Mouse (Mus musculus) right cerebral cortex, adult 18-20 months (tissue): ENCODE measurements around the gene Tmem117.

Experiments
- DNase-seq: peaks from one replicate; pipeline ENCODE4 v3.0.0; 2022; ENCODE audit warnings: mixed read lengths

Tmem117 gene

DNA sequence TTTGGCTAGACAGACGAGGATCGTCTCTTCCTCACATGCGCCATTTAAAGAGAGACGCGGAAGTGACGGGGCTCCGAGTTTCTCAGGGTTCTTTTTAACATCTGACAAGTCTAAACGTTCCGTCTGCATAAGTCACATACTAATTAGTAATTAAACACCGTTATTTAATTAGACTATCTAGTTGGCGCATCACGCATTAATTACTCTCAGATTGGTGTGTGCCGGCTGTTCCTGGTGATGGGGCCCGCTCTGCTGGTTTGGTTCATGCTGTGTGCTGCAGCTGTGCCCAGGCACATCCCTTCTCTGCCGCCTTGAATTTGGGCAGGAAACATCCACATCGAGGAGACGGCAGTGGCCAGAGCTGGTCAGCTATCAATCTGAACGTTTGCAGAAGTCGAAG is 142.7 kb downstream of the Tmem117 start:
- no peak for DNase-seq

DNA sequence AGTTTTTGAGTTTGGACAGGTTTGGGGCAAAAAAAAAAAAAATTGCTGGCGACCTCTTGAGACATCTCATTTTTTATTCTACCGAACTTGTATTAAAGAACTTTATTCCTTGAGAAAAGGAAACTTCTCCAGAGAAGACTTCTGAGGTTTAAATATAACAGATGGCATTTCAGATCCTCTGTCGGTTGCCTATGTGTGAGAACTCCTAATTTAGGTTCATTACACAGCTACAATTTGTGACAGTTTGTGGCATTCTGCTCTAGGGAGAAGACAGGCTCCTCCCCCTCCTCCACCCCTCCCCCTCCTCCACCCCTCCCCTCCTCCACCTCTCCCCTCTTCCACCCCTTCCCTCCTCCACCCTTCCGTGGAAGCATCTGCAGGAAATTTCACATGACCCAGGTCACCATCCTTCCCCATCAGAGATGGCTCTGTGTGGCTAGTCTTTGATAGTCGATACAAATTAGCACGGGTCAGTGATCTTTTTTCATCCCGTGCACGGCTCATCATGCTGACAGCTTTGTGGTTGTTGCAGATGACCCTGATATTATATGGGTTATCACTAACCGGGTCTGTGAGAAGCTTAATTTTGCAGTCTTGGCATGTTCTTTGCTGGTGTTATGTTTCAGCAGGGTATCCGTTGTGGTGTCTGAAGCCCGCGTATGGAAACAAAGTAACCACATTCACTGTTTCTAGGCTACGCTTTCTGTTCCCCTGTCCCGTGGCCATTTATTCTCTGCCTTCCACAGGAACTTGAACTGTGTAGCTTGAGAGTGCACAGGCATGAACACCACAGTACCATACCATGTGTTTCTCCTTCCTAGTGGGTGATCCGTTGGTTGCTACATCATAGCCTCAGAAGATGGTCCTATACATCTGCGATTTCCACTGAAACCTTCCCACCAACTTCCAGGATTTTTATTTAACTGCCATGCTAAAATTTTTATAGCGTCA is 147.4 kb downstream of the Tmem117 start:
- no peak for DNase-seq

DNA sequence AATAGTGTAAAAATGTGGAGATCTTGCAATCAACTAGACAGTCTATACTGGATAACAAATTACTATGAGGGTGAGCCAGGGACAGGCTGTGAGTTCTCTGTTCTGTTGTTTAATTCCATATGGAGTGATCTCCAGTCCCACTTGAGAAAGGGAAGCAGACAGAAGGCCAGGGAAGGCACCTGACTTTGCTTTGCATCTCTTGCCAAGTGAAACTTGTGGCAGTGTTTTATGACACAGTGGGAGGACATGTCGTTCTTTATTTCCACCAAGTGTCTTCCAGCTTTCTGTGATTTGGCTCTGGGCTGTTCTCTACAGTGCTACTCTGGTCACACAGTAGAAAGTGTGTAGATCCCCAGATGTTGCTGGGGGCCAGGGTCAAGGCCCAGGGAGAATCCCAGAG is 152.5 kb downstream of the Tmem117 start:
- DNase-seq, result no peak

GRCm38 (mm10) chr15:94793455-94793854 is 164.4 kb downstream of the Tmem117 start:
- DNase-seq, result no peak

DNA sequence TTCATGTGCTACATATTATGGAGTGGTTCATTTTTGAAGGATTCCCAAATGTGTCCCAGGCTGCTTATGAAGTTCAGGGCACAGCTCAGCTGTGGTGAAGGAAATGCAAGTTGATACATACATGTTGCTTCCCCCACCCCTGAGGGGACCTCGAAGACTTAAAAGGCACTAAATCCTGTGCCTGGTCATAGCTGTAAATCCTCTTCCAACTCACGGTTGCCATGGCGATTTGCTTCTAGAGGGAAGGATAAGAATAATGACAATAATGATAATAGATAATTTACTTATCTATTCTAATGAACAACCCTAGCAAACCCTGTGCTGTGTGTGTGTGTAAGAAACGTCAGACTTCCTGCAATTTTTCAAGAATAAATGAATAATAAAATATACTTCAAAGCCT is 166.5 kb downstream of the Tmem117 start:
- DNase-seq, result no peak

DNA sequence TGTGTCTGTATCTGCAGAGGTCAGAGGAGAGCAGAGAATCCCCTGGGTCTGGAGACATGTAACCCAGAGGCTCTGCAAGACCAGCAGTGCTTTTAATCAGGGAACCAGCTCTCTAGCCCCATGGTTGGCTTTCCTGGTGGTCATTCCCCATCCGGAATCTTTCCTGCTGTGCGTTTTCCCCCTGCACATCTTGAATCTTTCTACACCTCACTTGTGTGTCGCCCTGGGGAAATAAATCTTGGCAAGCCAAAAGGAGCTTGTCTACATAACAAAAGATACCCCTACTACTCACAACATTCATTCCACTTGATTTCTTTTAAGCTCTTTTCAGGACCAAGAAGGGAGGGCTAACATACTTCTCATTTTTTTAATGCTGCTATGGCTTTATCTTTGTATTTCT is 169.2 kb downstream of the Tmem117 start:
- DNase-seq, result no peak

DNA sequence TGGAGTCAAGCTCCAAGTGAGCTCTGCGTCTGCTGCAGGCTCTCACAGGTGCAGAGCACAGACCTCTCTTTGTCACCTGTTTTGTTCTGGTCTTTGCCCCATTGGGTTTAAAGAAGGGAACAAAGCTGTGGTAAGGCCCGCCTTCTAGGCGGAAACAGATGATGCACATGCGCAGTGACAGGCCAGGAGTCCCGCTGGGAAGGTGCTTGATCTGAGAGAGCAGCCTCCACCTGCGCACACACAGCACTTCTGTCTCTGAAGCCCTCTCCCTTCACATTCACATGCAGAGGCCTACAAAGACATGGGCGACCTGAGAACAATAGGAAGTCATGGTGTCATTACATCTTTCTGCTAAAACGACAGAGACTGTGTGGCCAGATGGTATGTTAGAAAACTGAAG is 172.4 kb downstream of the Tmem117 start:
- no peak for DNase-seq

- DNase-seq, result no peak
Observed at GRCm38 (mm10) chr15:94802820-94803219, 173.8 kb downstream of the Tmem117 start.

- no peak for DNase-seq
Observed at GRCm38 (mm10) chr15:94803624-94804342, 174.8 kb downstream of the Tmem117 start.

DNA sequence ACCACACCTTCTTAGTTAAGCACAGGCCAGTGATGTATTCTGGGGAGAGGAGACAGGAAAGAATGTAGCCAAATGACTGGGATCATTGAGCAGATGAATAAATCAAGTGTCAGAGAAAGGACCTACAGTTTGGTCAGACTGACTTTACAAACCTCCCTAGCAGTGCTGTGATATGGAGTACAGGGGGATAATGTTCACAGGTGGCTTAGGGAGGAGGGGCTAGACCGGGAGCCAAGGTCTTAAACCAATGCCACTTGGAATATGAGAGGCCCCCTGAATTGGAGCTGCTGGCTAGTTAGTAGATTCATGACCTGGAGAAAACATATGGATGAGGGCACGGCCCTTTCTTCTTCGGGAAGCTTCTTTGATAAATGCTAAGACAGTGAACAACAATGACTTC is 177.0 kb downstream of the Tmem117 start:
- DNase-seq, result no peak

DNA sequence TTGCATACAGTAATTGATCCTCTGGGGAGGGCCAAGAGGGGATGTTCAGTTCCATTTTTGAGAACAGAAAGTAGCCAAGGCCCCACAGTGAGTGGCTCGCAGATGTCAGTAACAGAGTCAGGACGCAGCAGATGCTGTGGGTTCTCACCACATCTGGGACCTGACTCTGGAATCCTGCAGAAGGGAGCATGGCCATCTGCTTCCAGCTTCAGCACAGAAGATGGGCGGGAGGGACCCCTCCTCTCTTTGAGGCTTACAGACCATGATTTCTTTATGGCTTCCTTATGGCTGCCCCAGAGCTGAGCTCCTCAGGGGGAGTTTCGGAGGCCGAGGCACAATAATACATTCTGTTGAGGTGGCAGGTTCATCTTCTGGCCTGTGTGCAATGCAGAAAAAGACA is 182.5 kb downstream of the Tmem117 start:
- no peak for DNase-seq

DNA sequence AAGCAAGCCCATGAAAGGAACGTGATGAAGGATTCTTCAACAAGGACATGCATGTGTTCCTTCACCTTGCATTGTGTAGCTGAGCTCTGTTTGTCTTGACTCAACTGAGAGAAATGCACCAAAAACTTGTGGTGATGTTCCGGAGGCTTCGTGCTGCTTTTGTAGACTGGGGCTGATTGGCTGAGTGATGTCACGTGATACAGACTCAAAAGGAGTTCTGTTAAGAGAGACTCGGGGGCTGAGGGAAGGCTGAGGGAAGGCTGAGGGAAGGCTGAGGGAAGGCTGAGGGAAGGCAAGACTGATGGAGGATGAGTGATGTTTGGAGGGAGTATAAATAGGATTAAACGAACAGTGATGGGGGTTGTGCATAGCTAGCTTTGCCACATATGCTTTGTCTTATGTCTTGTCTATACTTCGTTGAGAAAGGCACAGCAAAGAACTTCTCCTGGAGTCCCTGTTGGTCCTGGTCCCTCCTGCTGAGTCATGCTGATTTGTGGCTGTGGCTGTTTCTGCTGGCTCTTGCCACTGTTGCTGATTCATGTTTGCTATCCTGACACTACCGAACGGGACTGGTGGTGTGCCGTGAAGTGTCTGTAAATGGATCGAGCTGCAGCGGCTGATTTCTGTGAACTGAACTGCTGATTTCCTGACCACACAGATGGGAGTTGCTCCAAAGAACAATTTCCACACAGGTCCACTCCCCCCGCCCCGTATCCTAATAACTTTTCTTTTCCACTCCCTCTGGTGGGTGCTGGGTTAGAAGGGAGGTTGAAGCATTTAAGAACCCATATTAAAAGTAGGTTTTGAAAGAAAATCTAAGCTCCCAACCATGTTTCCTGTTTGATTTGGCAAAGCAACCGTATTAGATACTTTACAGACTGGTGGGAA is 185.4 kb downstream of the Tmem117 start:
- DNase-seq, result no peak

DNA sequence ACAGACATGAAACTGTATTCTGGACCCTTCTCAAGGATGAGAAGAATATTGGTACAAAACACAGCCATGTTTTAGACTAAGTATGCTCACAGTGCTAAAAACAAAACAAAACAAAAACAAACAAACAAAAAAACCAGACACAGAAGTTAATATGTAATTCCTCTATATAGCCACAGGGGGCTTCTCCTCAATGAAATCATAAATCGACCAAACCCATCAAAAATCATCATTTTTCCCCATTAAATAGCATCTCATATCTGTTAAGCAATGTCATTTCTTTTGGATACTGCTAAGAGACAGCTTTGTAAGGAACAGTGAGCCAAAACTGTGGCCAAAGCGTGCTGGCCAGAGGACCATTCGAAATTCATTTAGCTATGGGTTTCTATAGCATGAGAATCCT is 206.6 kb downstream of the Tmem117 start:
- no peak for DNase-seq

GRCm38 (mm10) chr15:94838646-94839045 is 209.6 kb downstream of the Tmem117 start:
- no peak for DNase-seq

DNA sequence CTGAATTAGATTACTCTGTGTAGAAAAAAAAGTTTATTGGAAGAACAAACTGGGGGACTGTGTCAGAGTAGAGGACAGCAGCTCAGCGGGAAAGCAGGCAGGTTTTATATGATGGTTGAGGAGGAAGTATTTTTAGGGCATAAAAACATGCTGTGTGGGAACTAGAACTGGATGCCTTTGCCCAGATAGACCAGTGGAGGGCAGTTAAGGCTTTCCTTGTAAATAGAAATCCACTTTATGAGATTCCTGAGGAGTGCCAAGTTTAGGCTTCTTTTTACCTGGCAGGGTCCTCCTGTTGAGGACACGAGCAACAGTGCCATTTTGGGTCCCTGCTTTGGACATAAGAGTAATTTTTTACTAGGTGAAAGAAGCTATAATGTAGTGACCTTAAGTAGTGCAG is 218.5 kb downstream of the Tmem117 start:
- no peak for DNase-seq

- peak; percentile 67 for DNase-seq
Observed at GRCm38 (mm10) chr15:94859641-94860040, 230.6 kb downstream of the Tmem117 start.

DNA sequence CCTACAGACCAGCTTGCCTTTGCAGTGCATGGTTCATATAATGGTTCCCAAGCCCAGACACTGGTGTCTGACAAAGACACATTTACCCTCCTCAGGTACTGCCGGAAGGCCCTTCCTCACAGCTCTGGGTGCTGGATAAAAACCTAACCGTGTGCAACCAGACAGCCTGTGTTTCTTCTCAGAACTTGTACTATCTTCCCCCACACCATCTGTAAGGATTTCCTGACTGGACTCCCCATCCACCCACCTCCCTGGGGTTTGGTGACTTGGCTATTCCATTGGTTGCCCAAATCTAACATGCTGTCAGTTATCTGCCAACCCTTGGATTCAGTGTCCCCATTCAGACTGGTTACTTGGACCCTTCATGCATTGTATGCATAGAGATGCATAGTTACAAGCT is 232.1 kb downstream of the Tmem117 start:
- peak; percentile 54 for DNase-seq

GRCm38 (mm10) chr15:94864134-94864533 is 235.1 kb downstream of the Tmem117 start:
- DNase-seq, result peak; percentile 24

DNA sequence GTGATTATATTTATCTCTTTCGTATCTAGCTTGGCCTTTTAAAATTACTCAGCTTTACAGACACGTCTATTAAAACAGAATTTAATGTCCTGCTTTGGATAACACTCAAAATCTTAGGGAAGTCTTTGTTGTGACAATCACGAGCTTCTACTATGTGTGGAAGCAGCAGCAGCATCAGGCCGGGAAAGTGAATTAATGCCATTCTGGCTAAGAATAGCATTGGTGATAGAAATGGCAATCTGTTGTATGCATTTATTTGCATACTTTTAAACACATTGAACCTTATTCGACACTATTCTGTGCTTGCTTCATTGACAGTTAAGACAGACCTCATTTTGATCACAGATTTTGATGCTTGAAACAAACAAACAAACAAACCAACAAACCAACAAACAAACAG is 239.3 kb downstream of the Tmem117 start:
- no peak for DNase-seq

GRCm38 (mm10) chr15:94885026-94885425 is 256.0 kb downstream of the Tmem117 start:
- DNase-seq, result peak; percentile 37

GRCm38 (mm10) chr15:94893201-94893600 is 264.2 kb downstream of the Tmem117 start:
- DNase-seq, result no peak

- DNase-seq, result no peak
Observed at GRCm38 (mm10) chr15:94894086-94894485, 265.1 kb downstream of the Tmem117 start.

DNA sequence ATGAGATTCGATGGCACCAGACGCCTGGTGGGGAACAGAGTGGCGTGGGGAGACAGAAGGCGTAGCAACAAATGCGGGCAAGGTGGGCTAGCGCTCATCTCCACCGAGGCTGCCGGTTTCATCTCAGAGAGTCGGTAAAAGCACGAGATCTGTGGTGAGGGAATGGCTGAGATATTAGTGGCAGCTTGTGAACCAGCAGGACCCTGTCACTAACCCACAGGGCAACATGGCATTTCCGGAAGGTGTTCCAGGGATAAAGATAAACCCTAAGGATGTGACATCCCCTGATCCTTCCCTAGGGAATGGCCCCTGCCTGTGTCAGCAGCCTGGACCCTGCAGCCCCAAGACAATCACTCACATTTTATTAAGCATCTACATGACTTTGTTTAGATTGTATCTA is 266.6 kb downstream of the Tmem117 start:
- DNase-seq, result no peak
